Mouse (Mus musculus) left cerebral cortex, postnatal 10 days (tissue): ENCODE measurements around the gene Llph. TPM values are rescaled to one million over a fixed set of nuclear protein-coding genes. Genes with fewer than 3 reads are reported as not detected.
A peak's percentile ranks its signal among the peaks of the same experiment; 100 is the strongest.

Source experiments
- DNase-seq, 2 experiments: peaks; one replicate each; pipeline ENCODE4 v3.0.0; 2021 to 2022; ENCODE audit warnings: low spot score in 2 of 2, mixed read lengths in 1 of 2; ENCODE audit errors: extremely low spot score in 1 of 2
- intact Hi-C: fragments of 180-260 bp; cut with DNase I; formaldehyde crosslinking; loops from one replicate; pipeline ENCODE4 v1.15.1; 2025
- total RNA-seq, 2 experiments: library from RNA; stranded (reverse); gene quantifications; 2 replicates each; pipeline ENCODE4 v1.2.3; 2021

The Llph gene
- total RNA-seq, 2 experiments from 2014 or later, result 12.9 to 15.9 TPM

GRCm38 (mm10) chr10:120269946-120270345 is 43.1 kb downstream of the Llph start:
- intact Hi-C loops, result no loop called here

GRCm38 (mm10) chr10:120270777-120271176 is 43.9 kb downstream of the Llph start:
- DNase-seq, result peak in 1 of 2 experiments; percentile 37
- intact Hi-C loops, result no loop called here

More at GRCm38 (mm10) chr10:120269946-120270345, 43.1 kb downstream of the Llph start:
- DNase-seq, result no peak

- intact Hi-C loops, result no loop called here
- DNase-seq, result no peak
These were observed 44.4 kb downstream of the Llph start for GRCm38 (mm10) chr10:120271318-120271717.

- DNase-seq, result no peak
- intact Hi-C loops, result no loop called here
These were observed 45.0 kb downstream of the Llph start for GRCm38 (mm10) chr10:120271879-120272269.

- intact Hi-C loops, result no loop called here
- DNase-seq, result no peak
These were observed 45.5 kb downstream of the Llph start for GRCm38 (mm10) chr10:120272270-120272883.

- intact Hi-C loops, result no loop called here
- no peak for DNase-seq
These were observed 46.5 kb downstream of the Llph start for GRCm38 (mm10) chr10:120273335-120273734.

- DNase-seq, result peak in 1 of 2 experiments; percentile 31
- intact Hi-C loops, result no loop called here
These were observed 52.7 kb downstream of the Llph start for GRCm38 (mm10) chr10:120279482-120280128.

- DNase-seq, result no peak
- intact Hi-C loops, result no loop called here
These were observed 53.5 kb downstream of the Llph start for GRCm38 (mm10) chr10:120280375-120280774.

GRCm38 (mm10) chr10:120281700-120282099 is 54.8 kb downstream of the Llph start:
- no peak for DNase-seq
- intact Hi-C loops, result no loop called here

Other genes with a start within 250 kb of the Llph start
- gene Helb, start 114.1 kb upstream of the Llph start, total RNA-seq, result 1 to 10 TPM; 2.6 to 3.7 TPM
- gene Tmbim4, start 25.5 kb upstream of the Llph start, total RNA-seq, result 10 to 100 TPM; 60.2 to 60.9 TPM
- gene Irak3, start 24.9 kb upstream of the Llph start, total RNA-seq, result under 1 TPM; 0.30 to 0.73 TPM
- gene Hmga2, start 249.4 kb downstream of the Llph start, total RNA-seq, result under 1 TPM; 0.09 to 0.12 TPM